Mouse (Mus musculus) adrenal gland, postnatal 14 days (tissue): ENCODE results near the gene Myh9. TPM values are rescaled to one million over a fixed set of nuclear protein-coding genes. Genes with fewer than 3 reads are reported as not detected.
A peak's percentile ranks its signal among the peaks of the same experiment; 100 is the strongest.

Experiments used
- DNase-seq: peaks from one replicate; pipeline ENCODE4 v3.0.0; 2021; ENCODE audit warnings: mixed read lengths
- total RNA-seq: library from RNA; stranded (reverse); gene quantifications from 2 replicates; pipeline ENCODE4 v1.2.3, GENCODE M21; 2021

Myh9 gene
- total RNA-seq, 1 experiment from 2014 or later = 280 TPM

DNA sequence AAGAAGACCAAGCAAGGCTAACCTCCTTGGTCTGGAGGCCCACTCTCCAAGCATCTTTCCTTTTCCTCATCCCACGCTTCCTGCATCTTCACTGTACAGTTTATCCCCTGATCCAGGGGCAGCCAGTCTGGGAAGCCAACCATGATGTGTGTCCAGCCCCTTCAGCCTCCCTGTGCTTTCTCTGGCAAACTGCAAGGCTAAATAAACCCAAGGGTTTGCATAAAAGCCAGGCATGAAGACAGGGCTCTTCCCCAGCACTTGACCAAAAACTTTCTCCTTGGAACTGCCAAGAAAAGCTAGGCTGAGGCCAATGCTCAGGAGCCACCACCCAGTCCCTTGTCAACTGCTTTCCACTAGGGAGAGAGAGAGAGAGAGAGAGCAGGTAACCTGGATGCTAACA lies 32.5 kb downstream of the Myh9 start:
- no peak for DNase-seq

DNA sequence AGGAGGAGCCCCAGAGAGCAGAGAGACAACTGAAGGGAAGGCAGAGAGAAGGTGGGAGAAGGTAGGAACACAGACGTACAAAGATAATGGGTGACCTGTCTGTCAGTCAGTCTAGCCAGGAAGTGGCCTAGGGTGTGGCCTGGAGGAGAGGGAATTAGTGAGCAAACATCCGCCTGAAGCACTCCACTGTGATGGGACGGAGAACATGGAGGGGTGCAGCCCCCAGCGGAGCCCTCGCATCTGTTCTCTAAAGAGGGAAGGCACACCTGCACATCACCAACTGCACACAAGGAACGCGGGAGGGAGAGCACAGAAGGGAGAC lies 34.8 kb downstream of the Myh9 start:
- no peak for DNase-seq

DNA sequence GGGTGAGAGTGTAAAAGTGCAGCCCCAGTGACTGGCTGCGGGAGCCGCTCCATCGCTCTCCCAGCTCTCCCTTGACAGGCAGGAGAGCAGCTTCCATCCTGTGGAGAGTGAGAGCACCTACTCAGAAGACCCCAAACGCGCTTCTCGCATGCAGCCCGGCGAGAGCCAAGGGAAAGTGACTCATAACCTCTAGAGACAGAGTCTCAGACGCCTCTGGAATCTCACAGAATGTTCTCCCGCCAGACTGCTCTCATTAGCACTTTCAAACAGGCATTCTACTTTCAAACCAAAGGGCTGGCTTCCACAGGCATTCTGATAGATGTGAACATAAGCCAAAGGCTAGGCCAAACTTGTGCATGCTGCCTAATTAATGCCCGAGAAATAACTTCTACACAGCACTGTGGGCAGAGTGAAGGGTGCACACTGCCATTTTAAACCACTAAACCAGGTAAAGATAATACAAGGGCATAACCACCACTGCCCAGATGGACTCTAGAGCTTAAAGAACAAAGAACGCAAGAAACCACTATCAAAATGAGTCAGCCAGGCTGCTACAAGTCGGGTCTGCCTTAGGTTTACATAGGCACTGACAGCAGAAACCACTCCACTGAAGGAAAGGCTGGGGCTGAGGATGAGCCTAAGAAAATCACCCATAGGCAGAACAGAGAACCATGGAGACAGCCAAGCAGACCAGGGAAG lies 35.3 kb downstream of the Myh9 start:
- no peak for DNase-seq

DNA sequence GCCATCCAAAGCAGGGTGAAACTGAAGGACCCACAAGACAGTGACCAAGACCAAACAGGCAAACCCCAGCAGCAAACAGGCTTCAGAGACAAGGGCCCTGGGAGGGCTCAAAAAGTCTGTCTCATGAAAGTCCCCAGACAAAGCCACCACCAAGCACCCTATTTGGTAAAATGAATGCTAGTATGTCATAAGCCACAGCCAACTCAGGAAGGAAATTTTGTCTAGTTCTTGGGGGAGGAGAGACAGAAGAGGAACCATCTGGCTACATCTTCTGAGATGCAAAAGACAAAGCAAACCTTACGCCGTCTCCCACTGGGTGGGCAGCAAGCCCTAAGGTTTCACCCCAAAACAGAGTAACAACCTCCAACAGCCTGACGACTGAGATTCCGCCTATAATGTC lies 36.3 kb downstream of the Myh9 start:
- no peak for DNase-seq

DNA sequence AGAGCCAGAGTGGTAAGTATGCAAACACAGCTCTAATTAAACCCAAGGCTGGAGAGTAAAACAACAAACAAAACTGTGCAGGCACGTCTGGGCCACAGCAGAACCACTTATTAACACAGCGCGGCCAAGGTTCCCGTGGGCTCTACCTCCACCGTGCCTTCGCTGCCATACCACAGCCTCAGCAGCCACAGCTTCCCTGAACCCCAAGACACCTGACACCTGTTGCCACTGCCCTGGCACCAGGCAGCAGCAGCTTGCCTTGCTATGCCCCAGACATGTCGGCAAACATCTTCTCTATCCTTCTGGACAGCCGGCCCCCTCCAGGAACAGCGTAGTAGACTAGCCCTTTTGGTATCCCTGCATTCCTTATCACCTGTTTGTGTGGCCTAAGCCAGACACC lies 37.0 kb downstream of the Myh9 start:
- no peak for DNase-seq

DNA sequence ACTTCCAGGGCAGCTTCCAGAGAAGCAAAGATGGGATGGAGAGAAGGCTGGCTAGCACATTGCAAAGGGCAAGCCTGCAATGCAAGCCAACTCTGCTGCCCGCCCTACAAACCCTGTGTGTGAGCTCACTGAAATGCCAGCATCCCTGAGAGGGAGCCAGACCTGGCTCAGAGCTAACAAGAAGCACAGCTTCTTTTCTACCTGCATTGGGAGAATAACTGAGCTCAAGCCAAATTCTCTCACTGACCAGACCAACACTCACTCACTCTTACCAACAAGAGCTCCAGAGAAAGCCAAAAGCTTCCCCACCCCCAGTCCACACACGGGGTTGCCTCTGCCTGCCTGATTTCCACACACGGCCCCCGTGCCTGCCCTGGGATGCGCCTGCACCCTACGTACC lies 37.5 kb downstream of the Myh9 start:
- no peak for DNase-seq

DNA sequence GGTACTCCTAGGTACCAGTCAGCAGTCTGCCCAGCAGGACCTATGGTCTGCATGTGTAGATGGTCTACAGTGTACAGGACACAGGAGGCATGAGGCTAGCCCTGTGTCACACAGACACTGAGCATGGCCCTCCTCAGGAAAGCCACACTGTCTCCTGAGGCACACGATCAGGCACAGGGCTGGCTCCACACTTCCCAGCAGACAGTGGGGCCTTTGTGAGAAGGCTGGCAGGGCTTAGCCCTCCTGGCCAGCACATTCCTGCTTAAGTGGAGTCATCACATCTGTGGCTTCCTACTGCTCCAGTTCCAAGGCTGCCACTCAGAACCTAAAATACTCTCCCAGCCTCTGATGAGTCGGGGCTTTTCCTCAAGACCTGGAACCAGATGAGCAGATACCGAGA lies 38.2 kb downstream of the Myh9 start:
- DNase-seq = no peak

DNA sequence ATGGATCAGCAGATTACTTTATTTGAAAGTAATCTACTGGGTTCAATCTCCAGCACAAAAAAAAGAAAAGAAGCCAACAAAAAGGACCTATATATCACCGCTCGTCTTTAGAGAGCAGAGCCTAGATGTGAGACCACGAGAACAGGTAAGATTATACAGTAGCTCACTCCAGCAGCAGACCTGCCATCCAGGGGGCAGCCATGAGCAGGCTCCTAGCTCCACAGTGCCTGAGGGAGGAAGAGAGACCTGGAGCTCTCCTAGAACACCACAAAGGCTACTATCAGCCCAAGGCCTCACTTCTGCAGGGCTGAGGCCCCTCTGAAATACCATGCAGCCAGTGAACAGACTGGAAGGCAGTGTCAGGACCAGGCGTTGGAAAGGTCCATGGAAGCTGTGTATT lies 39.0 kb downstream of the Myh9 start:
- DNase-seq = no peak

DNA sequence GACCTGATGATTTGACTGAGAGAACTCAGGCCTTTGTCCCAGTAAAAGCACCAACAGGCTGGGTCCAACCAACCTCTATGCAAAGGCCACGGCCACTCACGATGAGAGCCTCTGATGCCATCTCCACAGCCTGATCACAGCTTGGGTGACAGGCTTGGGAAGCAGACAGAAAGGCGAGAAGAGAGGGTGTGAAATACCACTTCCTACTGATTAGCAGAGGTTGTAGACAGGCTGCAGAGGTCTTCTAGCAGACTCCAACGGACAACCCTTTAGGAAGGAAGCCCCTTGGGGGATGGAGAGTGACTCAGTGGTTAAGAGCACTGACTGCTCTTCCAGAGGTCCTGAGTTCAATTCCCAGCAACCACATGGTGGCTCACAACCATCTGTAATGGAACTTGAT lies 40.8 kb downstream of the Myh9 start:
- no peak for DNase-seq

DNA sequence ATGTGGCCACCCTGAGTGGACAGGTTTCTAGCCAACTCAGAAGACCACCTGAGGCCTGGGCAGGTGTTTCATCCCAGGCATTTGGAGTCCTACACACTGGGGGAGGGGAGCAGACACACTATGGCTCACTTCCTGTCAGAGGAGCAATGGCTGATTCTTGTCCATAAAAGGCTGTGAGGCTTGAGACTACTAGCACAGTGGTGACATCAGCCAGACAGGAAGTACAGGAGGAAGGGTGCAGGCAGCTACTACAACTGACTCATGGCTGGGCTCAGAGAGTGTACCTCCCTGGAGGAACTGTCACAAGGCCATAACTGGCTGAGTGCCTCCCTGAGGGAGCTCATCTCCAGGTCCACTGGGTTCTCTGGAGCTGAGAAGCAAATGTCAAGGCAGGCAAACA lies 41.5 kb downstream of the Myh9 start:
- peak; percentile 90 for DNase-seq

DNA sequence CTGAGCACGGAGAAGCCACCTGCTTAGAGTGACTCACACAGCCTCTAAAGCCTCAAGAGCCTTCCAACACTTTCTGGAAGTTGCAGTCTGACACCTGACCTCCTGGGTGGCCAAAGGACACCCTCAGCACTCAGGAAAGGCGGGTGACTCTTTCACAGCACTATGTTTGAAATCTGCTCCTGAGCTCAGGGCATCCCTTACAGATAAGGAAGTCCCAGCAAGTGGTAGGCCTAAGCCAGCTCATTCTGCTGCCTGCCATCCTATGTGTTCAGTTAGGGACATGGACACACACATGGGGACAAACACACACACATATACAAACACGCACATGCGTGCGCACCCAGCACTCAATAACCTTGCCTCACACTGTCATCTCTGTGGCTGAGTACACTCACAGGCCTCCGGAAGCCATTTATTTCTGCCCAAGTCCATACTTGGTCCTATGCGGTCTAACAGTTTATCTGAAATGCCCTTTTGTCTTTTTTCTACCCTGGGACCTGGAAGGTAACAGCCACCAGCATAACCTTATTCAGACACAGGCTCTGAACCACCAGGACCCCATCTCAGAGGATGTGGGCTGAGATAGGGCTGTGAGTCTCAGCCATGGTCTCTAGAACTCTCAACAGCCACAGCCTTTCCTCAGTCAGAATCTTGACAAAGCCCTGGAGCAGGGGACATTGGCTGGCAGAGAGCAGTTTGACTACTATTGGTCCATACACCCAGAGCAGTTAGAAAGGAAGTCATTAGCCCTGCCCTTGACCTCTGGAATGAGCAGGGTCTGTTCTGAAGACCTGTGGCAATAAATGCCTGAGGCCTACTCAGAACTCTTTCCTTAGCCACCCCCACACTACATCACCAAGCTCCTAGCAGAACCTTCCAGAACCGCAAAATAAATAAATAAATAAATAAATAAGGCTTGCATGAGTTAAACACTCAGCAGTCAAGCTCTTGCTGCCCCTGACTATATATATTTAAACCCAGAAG lies 42.2 kb downstream of the Myh9 start:
- no peak for DNase-seq

DNA sequence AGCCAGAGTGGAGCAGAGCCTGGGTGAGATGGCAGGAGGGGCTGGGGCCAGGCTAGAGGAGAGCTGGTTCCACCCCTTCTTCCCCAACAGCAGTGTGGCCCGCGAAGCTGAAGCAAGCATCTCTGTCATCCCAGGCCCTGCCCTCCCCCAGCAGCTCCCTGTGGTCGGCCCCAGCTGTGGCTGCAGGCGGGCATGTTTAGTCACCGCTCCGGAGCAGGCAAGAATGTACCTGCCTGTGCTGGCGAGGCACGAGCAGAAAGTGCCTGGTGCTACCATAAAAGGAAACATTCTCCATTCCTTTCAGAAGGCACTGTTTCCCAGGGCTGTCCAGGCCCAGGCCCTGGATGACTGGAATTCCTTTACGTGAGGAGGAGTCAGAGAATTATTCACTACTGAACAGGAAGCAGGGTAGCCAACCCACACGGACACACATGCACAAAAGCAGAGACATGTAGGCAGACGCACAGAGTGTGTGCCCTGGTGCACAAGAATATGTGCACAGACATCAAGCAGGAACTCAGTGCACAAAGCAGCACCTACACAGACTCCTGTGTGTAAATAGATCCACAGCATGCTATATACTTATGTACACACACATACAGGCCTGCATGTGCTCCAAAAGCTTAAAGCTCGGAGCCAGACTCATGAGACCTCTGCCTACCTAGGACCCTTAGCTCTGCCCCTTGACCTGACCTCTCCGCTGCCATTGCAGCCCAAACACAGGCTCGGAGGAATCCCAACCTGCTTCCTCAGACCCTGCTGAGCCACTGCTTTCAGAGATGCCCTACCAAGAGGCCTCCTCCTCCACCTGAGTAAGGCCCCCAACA lies 43.1 kb downstream of the Myh9 start:
- peak; percentile 64 for DNase-seq

DNA sequence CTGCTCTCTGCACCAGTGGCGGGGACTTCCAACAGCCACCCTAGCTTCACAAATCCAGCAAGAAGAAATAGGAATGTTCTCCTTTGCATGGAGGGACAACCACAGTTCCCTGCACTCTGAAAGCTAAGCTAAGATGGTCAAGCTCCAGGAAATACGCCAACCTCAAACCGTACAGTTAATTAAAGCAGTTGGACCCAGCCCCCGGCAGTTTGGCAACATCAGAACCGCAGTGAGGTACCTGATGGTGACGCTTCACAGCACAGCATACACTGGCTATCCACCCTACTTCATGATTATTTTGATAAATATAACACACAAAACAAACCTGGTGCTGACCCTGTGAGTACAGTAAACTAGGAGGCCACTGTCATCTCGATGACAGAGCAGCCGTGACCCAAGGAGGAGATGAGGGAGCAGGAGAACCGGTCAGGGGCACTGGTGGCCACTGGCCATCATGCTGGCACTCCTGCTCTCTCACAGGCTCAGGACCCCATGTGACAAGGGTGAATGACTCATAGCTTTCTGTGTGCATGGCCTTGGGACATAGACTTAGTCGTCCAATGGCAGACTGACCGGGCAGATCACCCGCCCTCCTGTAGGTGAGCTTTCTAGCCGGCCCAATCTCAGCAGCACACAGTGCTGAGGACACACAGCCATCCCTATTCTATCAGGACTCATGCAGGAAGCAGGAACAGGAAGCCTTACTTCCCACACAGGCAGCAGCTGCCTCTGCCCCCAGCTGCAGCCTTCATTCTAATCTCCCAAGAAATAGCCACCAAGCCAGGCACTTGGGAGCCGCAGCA lies 44.2 kb downstream of the Myh9 start:
- peak; percentile 86 for DNase-seq

DNA sequence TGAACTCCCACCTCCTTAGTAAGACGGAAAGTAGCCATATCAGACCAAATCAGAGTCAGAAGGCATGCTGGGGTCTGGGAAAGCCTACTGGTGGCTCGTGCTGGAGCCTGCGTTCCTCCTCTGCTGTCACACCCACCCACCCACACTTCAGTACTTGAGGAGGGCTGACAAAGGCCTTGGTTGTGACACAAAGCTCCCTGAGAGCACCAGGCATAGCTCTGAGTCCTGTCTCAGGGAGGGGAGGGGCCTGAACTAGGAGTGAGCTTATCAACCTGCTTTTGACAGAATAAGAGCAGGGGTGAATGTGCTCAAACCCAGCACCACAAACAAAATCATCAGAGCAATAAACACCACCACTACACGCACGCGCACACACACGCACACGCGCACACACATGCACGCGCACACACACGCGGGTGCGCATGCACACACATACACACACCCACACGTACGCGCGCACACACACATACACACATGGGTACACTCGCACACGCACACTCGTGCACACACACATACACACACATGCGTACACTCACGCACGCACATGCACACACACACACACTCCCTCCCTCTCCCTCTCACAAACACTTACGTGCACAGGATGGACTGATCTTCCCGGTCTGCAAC lies 45.5 kb downstream of the Myh9 start:
- no peak for DNase-seq

DNA sequence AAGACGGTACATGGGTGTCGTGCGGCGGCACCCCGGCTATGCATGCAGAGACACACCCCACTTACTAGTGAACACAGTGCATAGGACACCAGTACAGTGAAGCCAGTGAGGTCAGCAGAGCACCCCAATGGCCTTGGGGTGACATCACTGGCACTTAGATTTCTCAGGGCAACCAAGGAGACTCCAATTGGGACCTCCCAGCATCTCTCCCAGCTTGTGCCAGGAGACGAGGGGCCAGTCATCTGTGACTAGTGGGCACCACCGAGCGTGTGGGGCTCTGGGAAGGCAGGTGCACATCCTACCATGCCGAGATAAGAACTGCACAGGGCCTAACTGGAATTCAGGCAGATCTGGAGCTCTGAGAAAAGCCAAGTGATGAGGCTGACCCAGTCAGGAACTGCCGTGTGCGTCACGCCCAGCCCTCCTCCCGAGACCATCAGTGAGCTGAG lies 47.0 kb downstream of the Myh9 start:
- DNase-seq = no peak

DNA sequence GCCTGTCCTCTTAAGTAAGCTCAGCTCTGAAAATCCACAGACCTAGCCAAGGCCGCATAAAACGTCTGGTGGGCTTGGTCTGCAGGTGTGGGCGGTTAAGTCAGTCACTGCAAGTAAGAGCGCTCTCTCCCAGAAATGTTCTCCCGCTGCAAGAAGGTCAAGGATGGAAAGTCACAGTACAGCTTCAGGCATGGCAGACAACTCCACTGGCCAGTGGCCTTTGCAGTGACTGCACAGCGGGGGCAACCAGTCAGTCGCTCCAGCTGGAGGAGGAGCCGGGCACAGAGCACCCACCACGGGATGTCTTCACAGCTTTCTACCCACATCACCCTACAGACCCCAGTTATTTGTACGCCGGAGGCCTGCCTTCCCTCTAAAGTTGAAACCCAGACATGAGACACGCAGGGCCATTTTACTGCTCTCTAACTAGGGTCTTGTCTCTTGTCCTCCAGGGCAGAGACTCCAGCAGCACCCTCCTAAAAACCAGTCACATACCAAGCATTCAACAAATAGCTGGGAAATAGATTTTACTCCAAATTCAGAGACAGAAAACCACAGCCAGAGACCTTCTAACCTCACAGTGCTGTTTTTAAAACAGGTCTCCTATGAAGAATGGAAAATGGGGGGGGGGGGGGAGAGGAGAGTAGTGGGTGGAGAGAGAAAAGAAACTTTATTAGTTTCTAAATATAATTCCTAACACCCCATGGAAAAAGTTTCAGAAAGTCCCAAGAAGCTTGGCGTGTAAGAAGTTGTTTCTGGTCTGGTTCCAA lies 47.7 kb downstream of the Myh9 start:
- DNase-seq = no peak

DNA sequence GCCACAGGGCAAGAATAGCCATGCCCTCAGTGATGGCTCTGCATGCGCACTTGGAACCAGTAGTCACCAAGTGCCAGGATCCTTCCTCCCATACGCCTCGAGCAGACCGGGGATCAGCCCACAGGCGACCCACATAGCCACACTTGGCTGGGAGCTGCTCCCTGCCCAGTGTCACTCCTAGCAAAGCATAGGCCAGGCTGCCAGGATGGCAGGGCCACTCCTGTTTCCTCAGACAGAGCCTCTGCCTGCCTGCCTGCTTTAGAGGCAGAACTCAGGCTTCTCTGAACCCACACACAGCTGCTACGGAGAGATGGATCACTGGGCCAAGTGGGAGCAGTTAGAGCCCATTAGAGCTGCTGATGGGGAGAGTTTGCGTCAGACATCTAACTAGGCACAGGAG lies 48.4 kb downstream of the Myh9 start:
- no peak for DNase-seq

DNA sequence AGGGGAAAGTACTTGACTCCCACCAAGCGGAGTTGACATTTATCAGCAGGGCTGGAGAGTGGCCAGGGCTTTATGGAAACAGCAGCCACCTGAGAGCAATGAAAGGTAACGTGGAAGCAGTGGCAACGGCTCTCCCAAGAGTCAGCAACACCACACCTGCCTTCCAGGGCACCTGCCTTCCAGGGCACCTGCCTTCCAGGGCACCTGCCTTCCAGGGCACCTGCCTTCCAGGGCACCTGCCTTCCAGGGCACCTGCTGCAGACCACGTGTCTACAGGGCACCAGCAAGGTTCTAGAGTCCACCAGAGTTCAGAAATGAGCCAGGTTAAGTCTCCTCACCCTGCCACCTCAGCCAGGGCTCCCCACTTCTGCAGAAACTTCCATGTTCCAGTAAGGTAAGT lies 48.9 kb downstream of the Myh9 start:
- no peak for DNase-seq

DNA sequence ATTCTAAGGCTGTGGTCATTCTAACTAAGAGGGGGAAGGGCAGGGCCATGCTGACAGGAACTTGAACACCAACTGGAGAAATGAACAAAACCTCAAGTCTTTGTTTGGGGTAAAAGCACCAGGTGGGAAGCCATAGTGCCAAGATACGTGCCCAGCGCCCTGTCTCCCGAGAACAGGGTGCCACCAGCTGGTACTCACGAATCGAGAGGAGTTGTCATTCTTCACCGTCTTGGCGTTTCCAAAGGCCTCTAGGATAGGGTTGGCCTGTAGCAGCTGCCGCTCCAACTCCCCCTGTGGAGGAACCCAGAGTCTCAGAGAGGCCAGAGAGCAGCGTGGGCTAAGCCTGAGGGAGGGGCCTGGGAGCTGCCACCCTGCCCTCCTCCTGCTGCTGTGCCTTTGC lies 49.9 kb downstream of the Myh9 start:
- DNase-seq = no peak

DNA sequence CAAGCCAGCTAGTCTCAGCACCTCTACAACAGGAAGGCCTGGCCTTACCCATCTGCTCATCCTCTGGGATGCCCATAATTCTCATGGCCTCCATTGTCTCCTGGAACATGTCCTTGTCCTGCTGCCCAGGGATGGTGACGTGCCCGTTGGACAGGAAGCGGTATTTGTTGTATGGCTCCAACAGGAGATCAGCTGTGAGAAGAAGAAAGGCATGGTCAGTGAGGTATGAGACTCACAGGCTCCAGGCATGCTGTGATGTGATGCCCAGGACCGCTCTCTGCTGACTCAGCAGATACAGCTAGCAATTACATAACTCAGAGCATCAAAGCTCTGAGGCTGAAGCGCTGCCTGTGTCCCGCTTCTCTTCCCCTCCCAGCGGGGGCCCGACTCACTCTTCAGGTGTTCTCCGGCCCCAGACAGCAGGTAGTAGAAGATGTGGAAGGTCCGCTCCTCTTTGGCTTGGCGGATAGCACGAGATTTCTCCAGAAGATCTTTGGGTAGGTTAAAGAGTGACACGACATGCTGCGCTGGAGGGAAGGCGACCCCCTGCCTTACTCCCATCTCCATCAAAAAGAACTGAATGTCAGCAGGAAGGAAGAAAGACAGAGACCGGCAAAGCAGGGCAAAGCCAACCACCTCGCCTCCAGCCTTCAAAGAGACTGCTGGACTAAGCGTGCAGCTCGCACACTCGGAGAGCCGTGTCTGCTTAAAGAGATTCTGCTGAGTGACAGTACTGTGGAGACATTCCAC lies 51.1 kb downstream of the Myh9 start:
- DNase-seq = no peak
